15 mouse cellular contexts compared by ENCODE assay signal in genomic region chr2:4257604-4258003, GRCm38 (mm10).
"Had no signal": no experiment of that assay in that cellular context is flagged by ENCODE, and none has a peak within 500 bp of the region (broad histone marks: within the 10 kb centered on the region; RNA-seq: fewer than 3 reads in every experiment).

No protein-coding gene starts in this region.

- H3K27ac ChIP-seq: neural tube, embryonic 15.5 days; stomach, embryonic 15.5 days; stomach, postnatal 0 days had no signal

- H3K4me2 ChIP-seq: neural tube, embryonic 15.5 days; stomach, embryonic 15.5 days had no signal

- H3K9ac ChIP-seq: neural tube, embryonic 15.5 days; stomach, embryonic 15.5 days had no signal

- H3K9me3 ChIP-seq: neural tube, embryonic 15.5 days; stomach, embryonic 15.5 days had no signal

- H3K4me3 ChIP-seq: neural tube, embryonic 15.5 days; stomach, embryonic 15.5 days had no signal

- H3K36me3 ChIP-seq: neural tube, embryonic 15.5 days; stomach, embryonic 15.5 days had no signal

- DNase-seq: retina, postnatal 1 day; right cerebral cortex, adult 18-20 months; right cerebral cortex, postnatal 14 days; right cerebral cortex, postnatal 25 days; right cerebral cortex, postnatal 4 days; spleen, adult 18-20 months; thymus, adult 18-20 months; thymus, adult 2 months; thymus, postnatal 14 days; thymus, postnatal 25 days; thymus, postnatal 36 days; thymus, postnatal 4 days had no signal

- H3K27me3 ChIP-seq: neural tube, embryonic 15.5 days; stomach, embryonic 15.5 days had no signal
